Mouse (Mus musculus) kidney, adult 2 months (tissue): Measurements from ENCODE around the gene Kcnq1. TPM values are rescaled to one million over a fixed set of nuclear protein-coding genes. Genes with fewer than 3 reads are reported as not detected.

ENCODE experiments used
- DNase-seq: peaks from one replicate; pipeline ENCODE4 v3.0.0; 2021
- H3K27ac ChIP-seq: fragments of 200-500 bp; 2 replicates; pipeline ENCODE4 v1.5.1; 2012; ENCODE audit warnings: low read depth, low read length, control low read depth, inconsistent platforms; ENCODE audit not compliant: insufficient read depth
- H3K27me3 ChIP-seq: fragments of 200-500 bp; replicated peaks from 2 replicates; pipeline ENCODE4 v1.6.1; 2012; ENCODE audit warnings: mild to moderate bottlenecking, moderate library complexity, low read length, inconsistent platforms; ENCODE audit not compliant: control insufficient read depth, insufficient read depth
- H3K36me3 ChIP-seq: fragments of 200-500 bp; 2 replicates; pipeline ENCODE4 v1.6.1; 2012; ENCODE audit warnings: mild to moderate bottlenecking, moderate library complexity, low read length, inconsistent platforms; ENCODE audit not compliant: control insufficient read depth, insufficient read depth
- H3K4me1 ChIP-seq: fragments of 200-500 bp; 2 replicates; pipeline ENCODE4 v1.6.1; 2011; ENCODE audit warnings: low read length; ENCODE audit not compliant: control insufficient read depth, insufficient read depth
- H3K4me3 ChIP-seq: fragments of 200-500 bp; 2 replicates; pipeline ENCODE4 v1.5.1; 2011; ENCODE audit warnings: mild to moderate bottlenecking, low read depth, low read length, control low read depth; ENCODE audit not compliant: insufficient read depth
- CTCF ChIP-seq: fragments of 200-500 bp; conservative IDR thresholded peaks from 2 replicates; pipeline ENCODE4 v1.5.1; 2011; ENCODE audit warnings: low read depth, mild to moderate bottlenecking, control low read depth, low read length, moderate library complexity, mixed read lengths; ENCODE audit not compliant: insufficient read depth, insufficient read length
- POLR2A ChIP-seq: fragments of 200-500 bp; IDR thresholded peaks from one replicate; pipeline ENCODE4 v1.6.1; 2011; ENCODE audit warnings: low read depth, low read length, control low read depth
- WGBS: fragments of 180-500 bp; shearing (Covaris S2); methylation state at CpG from one replicate; pipeline ENCODE4 v1.1.7; 2018; 5-methylcytosine and 5-hydroxymethylcytosine counted together
- polyA plus RNA-seq: library from polyadenylated mRNA; depleted of rRNA; stranded (reverse); fragments of >200 nt; gene quantifications from 2 replicates; pipeline ENCODE4 v1.2.3, GENCODE M21; 2012

Gene Kcnq1
- polyA plus RNA-seq, 1 experiment = 24.0 TPM

GRCm38 (mm10) chr7:143154458-143154871 lies 48.3 kb downstream of the Kcnq1 start:
- DNase-seq = no peak
- 57% methylated on average over 19 of the region's 19 CpGs for WGBS
- Histone ChIP-seq H3K4me3 (no peak overlapping the region), H3K27ac (no peak overlapping the region), H3K4me1 (no peaks in the 10 kb centered on the region), H3K36me3 (no peaks in the 10 kb centered on the region), H3K27me3 (no peaks in the 10 kb centered on the region)
- TF ChIP-seq POLR2A (no peak), CTCF (no peak)

- 83% methylated on average over 5 of the region's 5 CpGs for WGBS
- H3K4me1 ChIP-seq = no peaks in the 10 kb centered on the region
- H3K4me3 ChIP-seq = no peak overlapping the region
- H3K36me3 ChIP-seq = no peaks in the 10 kb centered on the region
- H3K27ac ChIP-seq = no peak overlapping the region
- DNase-seq = no peak
- TF ChIP-seq POLR2A (no peak), CTCF (no peak)
- no peaks in the 10 kb centered on the region for H3K27me3 ChIP-seq
Observed at GRCm38 (mm10) chr7:143155257-143155656, 49.1 kb downstream of the Kcnq1 start.

GRCm38 (mm10) chr7:143158690-143159425 lies 52.7 kb downstream of the Kcnq1 start:
- WGBS = 85% methylated on average over 12 of the region's 14 CpGs
- TF ChIP-seq CTCF (no peak), POLR2A (no peak)
- no peaks in the 10 kb centered on the region for H3K4me1 ChIP-seq
- H3K27me3 ChIP-seq = no peaks in the 10 kb centered on the region
- no peak overlapping the region for H3K4me3 ChIP-seq
- H3K36me3 ChIP-seq = no peaks in the 10 kb centered on the region
- no peak for DNase-seq
- H3K27ac ChIP-seq = no peak overlapping the region

GRCm38 (mm10) chr7:143159446-143159845 lies 53.3 kb downstream of the Kcnq1 start:
- TF ChIP-seq CTCF = no peak
- TF ChIP-seq POLR2A = no peak
- Histone ChIP-seq H3K27ac (no peak overlapping the region), H3K36me3 (no peaks in the 10 kb centered on the region), H3K4me1 (no peaks in the 10 kb centered on the region), H3K27me3 (no peaks in the 10 kb centered on the region), H3K4me3 (no peak overlapping the region)
- no peak for DNase-seq
- WGBS = 55% methylated on average over 11 of the region's 11 CpGs

GRCm38 (mm10) chr7:143160057-143160456 lies 53.9 kb downstream of the Kcnq1 start:
- Histone ChIP-seq H3K4me1 (no peaks in the 10 kb centered on the region), H3K4me3 (no peak overlapping the region), H3K27me3 (no peaks in the 10 kb centered on the region), H3K27ac (no peak overlapping the region), H3K36me3 (no peaks in the 10 kb centered on the region)
- DNase-seq = no peak
- 54% methylated on average over 5 of the region's 5 CpGs for WGBS
- TF ChIP-seq CTCF = no peak
- TF ChIP-seq POLR2A = no peak

- TF ChIP-seq CTCF (no peak), POLR2A (no peak)
Observed at GRCm38 (mm10) chr7:143162051-143162450, 55.9 kb downstream of the Kcnq1 start.

GRCm38 (mm10) chr7:143164074-143164473 lies 57.9 kb downstream of the Kcnq1 start:
- no peak for DNase-seq
- Histone ChIP-seq H3K36me3 (no peaks in the 10 kb centered on the region), H3K27me3 (no peaks in the 10 kb centered on the region), H3K4me3 (no peak overlapping the region), H3K4me1 (no peaks in the 10 kb centered on the region), H3K27ac (no peak overlapping the region)
- TF ChIP-seq CTCF = no peak
- TF ChIP-seq POLR2A = no peak

More at GRCm38 (mm10) chr7:143162051-143162450, 55.9 kb downstream of the Kcnq1 start:
- Histone ChIP-seq H3K4me3 (no peak overlapping the region), H3K4me1 (no peaks in the 10 kb centered on the region), H3K27ac (no peak overlapping the region), H3K36me3 (no peaks in the 10 kb centered on the region), H3K27me3 (no peaks in the 10 kb centered on the region)
- no peak for DNase-seq
- WGBS = 35% methylated on average over 3 of the region's 3 CpGs
